Mouse (Mus musculus): ENCODE data around the gene Uchl4. TPM values are rescaled to one million over a fixed set of nuclear protein-coding genes. Genes with fewer than 3 reads are reported as not detected.

Gene Uchl4
- polyA plus RNA-seq, 1 experiment from 2014 or later = 2.9 TPM

DNA sequence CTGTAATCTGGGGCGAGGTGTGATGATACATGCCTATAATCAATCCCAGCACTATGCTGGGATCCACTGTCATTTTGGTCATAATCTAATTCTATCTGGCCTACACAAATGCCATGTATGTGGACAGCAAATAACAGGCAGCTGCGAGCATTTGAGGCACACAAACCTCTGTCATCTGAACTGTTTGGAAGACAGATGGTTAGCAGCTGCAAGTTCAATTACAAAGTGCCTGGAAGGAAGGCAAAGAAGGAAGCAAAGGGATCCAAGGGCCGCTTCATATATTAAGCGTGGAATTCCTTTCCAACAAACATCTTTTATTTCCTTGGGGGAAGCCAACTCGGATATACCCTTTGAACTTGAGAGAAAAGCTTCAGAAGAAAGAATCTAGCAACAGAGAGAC is 1.3 kb upstream of the Uchl4 start:
- peaks cover 37% of the 10 kb centered on the region for H3K4me1 ChIP-seq
- no peak overlapping the region; the same call in 1 of the 2 replicates for H3K27ac ChIP-seq
- no peak overlapping the region for H3K9ac ChIP-seq
- no peaks in the 10 kb centered on the region for H3K9me3 ChIP-seq
- H3K4me2 ChIP-seq (replicated peaks) = no peak overlapping the region
- no peaks in the 10 kb centered on the region for H3K27me3 ChIP-seq (replicated peaks)
- ATAC-seq (ENCODE audit: low FRiP score, low read depth) = no peak
- 29% methylated on average over 5 of the region's 5 CpGs for WGBS
- H3K4me3 ChIP-seq = no peak overlapping the region
- no peaks in the 10 kb centered on the region for H3K36me3 ChIP-seq

DNA sequence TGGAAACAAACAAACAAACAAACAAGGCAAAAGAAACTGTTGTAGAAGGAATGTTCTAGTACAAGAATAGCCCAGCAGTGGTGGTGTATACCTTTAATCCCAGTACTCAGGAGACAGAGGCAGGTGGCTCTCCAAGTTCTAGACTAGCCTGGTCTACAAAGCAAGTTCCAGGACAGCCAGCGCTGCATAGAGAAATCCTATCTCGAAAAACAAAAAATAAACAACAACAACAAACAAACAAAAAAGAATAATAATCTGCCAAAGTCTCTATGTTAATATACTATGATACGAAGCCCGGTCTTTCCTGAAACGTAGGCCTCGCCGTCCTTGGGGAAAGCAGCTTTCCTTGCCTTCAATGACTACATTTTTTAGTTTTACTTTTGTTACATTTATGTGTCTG is 1.1 kb downstream of the Uchl4 start:
- Histone ChIP-seq H3K9ac (no peak overlapping the region), H3K4me1 (peaks cover 34% of the 10 kb centered on the region), H3K4me2 (replicated peaks) (no peak overlapping the region), H3K4me3 (no peak overlapping the region), H3K9me3 (no peaks in the 10 kb centered on the region), H3K27me3 (replicated peaks) (no peaks in the 10 kb centered on the region), H3K27ac (no peak overlapping the region), H3K36me3 (no peaks in the 10 kb centered on the region)
- 97% methylated on average over 7 of the region's 7 CpGs for WGBS
- ATAC-seq (ENCODE audit: low FRiP score, low read depth) = no peak

DNA sequence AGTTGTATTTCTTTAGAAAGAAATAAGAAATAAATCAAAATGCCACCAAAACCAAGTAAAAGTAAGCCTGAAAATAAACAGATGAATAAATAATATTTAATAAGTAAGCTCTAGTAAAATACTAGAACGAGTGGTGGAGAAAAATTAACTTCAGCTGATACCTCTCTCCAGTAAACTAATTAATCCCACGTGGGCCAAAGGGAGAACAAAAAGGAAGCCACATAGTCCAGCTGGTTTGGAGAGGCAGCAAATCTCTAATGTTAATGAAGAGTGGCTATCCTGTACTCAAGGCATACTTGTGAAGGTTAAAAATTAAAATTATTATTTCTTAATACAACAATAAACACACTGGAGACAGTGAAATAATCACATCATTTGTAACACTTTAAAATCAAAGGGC is 5.1 kb downstream of the Uchl4 start:
- Histone ChIP-seq H3K36me3 (no peaks in the 10 kb centered on the region), H3K4me1 (peaks cover 6% of the 10 kb centered on the region), H3K27ac (no peak overlapping the region), H3K9me3 (no peaks in the 10 kb centered on the region), H3K27me3 (replicated peaks) (no peaks in the 10 kb centered on the region), H3K9ac (no peak overlapping the region), H3K4me3 (no peak overlapping the region), H3K4me2 (replicated peaks) (peak overlapping the region; percentile 24; the same call in 1 of the 2 replicates)
- ATAC-seq (ENCODE audit: low FRiP score, low read depth) = no peak
- 51% methylated on average over 2 of the region's 2 CpGs for WGBS

DNA sequence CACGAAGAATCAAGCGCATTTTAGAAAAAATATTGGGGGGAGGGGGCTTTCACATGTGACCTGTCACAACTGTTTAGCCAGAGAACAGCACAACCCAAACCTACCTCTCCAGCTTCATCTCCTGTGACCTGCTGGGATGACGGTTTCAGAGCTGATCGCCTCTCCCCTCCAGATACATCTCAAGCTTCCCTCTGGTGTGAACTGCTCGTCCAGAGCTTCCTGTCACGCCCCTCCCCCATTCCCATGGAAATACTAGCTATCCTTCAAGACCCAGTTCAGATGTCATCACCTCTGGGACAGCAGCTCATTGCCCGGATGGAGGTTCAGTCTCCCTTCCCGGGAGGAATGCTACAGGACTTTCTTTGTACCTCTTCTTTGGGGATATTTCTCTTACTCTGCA is 5.7 kb downstream of the Uchl4 start:
- H3K27me3 ChIP-seq (replicated peaks) = no peaks in the 10 kb centered on the region
- WGBS = 50% methylated on average over 8 of the region's 8 CpGs
- H3K4me1 ChIP-seq = peaks cover 6% of the 10 kb centered on the region
- no peaks in the 10 kb centered on the region for H3K36me3 ChIP-seq
- no peaks in the 10 kb centered on the region for H3K9me3 ChIP-seq
- peak overlapping the region; percentile 24 for H3K4me2 ChIP-seq (replicated peaks)
- H3K27ac ChIP-seq = no peak overlapping the region
- H3K9ac ChIP-seq = no peak overlapping the region
- no peak overlapping the region for H3K4me3 ChIP-seq
- ATAC-seq (ENCODE audit: low FRiP score, low read depth) = no peak

- no peak overlapping the region for H3K4me3 ChIP-seq
- WGBS = 84% methylated on average over 6 of the region's 6 CpGs
- no peaks in the 10 kb centered on the region for H3K36me3 ChIP-seq
- no peaks in the 10 kb centered on the region for H3K9me3 ChIP-seq
- H3K27ac ChIP-seq = no peak overlapping the region
- peaks cover 6% of the 10 kb centered on the region for H3K4me1 ChIP-seq
- H3K4me2 ChIP-seq (replicated peaks) = no peak overlapping the region
- no peak for ATAC-seq (ENCODE audit: low FRiP score, low read depth)
- H3K27me3 ChIP-seq (replicated peaks) = no peaks in the 10 kb centered on the region
- H3K9ac ChIP-seq = no peak overlapping the region
These were observed 7.4 kb downstream of the Uchl4 start for GRCm38 (mm10) chr9:64242381-64242831.

DNA sequence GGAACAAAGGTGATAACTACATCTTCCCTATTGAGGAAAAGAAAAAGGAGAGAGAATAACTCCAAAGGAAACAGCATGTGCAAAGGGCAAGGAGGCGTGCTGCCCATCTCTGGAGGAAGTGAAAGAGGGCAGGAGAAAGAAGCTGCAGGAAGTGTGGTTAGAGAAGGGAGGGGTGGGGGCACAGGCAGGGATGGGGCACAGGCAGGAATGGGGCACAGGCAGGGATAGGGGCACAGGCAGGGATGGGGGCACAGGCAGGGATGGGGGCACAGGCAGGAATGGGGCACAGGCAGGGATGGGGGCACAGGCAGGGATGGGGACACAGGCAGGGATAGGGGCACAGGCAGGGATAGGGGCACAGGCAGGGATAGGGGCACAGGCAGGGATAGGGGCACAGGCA is 14.4 kb downstream of the Uchl4 start:
- Histone ChIP-seq H3K4me1 (peaks cover 13% of the 10 kb centered on the region), H3K9ac (no peak overlapping the region), H3K4me2 (replicated peaks) (no peak overlapping the region), H3K27me3 (replicated peaks) (no peaks in the 10 kb centered on the region), H3K9me3 (no peaks in the 10 kb centered on the region), H3K4me3 (no peak overlapping the region), H3K27ac (no peak overlapping the region), H3K36me3 (no peaks in the 10 kb centered on the region)
- ATAC-seq (ENCODE audit: low FRiP score, low read depth) = no peak
- 88% methylated on average over 1 of the region's 1 CpGs for WGBS

GRCm38 (mm10) chr9:64250111-64250730 is 15.2 kb downstream of the Uchl4 start:
- Histone ChIP-seq H3K36me3 (no peaks in the 10 kb centered on the region), H3K4me2 (replicated peaks) (no peak overlapping the region), H3K27me3 (replicated peaks) (no peaks in the 10 kb centered on the region), H3K4me3 (no peak overlapping the region), H3K9ac (no peak overlapping the region), H3K4me1 (peaks cover 13% of the 10 kb centered on the region), H3K9me3 (no peaks in the 10 kb centered on the region), H3K27ac (no peak overlapping the region)
- ATAC-seq (ENCODE audit: low FRiP score, low read depth) = no peak

- Histone ChIP-seq H3K4me3 (peak overlapping the region; percentile 90), H3K27me3 (replicated peaks) (no peaks in the 10 kb centered on the region), H3K36me3 (no peaks in the 10 kb centered on the region), H3K4me2 (replicated peaks) (peak overlapping the region; percentile 87), H3K27ac (no peak overlapping the region), H3K4me1 (peaks cover 13% of the 10 kb centered on the region), H3K9me3 (no peaks in the 10 kb centered on the region), H3K9ac (peak overlapping the region; percentile 79)
- 0 out of 2 replicates have a peak, but pooled peaks have one; percentile 8 for ATAC-seq (ENCODE audit: low FRiP score, low read depth)
- 0% methylated on average over 16 of the region's 16 CpGs for WGBS
These were observed 17.6 kb downstream of the Uchl4 start for GRCm38 (mm10) chr9:64252591-64253020.

GRCm38 (mm10) chr9:64253021-64253904 is 18.3 kb downstream of the Uchl4 start, which contains the start of gene Map2k1:
Map2k1 (minus strand) TSS chr9:64253631.
- H3K4me2 ChIP-seq (replicated peaks) = peak within 1 kb of the TSS; percentile 87
- H3K27me3 ChIP-seq (replicated peaks) = no peaks in the 10 kb centered on the region
- H3K36me3 ChIP-seq = no peaks in the 10 kb centered on the region
- peak within 1 kb of the TSS; percentile 90 for H3K4me3 ChIP-seq
- ATAC-seq (ENCODE audit: low FRiP score, low read depth) = peak; percentile 98
- H3K4me1 ChIP-seq = peaks cover 13% of the 10 kb centered on the region
- under 1% methylated on average over 89 of the region's 89 CpGs for WGBS
- no peaks in the 10 kb centered on the region for H3K9me3 ChIP-seq
- H3K27ac ChIP-seq = peak within 1 kb of the TSS; percentile 76
- peak within 1 kb of the TSS; percentile 79 for H3K9ac ChIP-seq

- WGBS = 82% methylated on average over 3 of the region's 3 CpGs
- no peak for ATAC-seq (ENCODE audit: low FRiP score, low read depth)
- Histone ChIP-seq H3K9ac (no peak overlapping the region), H3K27ac (no peak overlapping the region), H3K36me3 (no peaks in the 10 kb centered on the region), H3K4me1 (peaks cover 13% of the 10 kb centered on the region), H3K27me3 (replicated peaks) (no peaks in the 10 kb centered on the region), H3K4me3 (no peak overlapping the region), H3K9me3 (no peaks in the 10 kb centered on the region), H3K4me2 (replicated peaks) (no peak overlapping the region)
These were observed 20.4 kb downstream of the Uchl4 start for GRCm38 (mm10) chr9:64255422-64255821.

- peaks cover 13% of the 10 kb centered on the region for H3K4me1 ChIP-seq
- no peak for ATAC-seq (ENCODE audit: low FRiP score, low read depth)
- no peak overlapping the region for H3K9ac ChIP-seq
- H3K9me3 ChIP-seq = no peaks in the 10 kb centered on the region
- H3K27ac ChIP-seq = no peak overlapping the region
- no peaks in the 10 kb centered on the region for H3K36me3 ChIP-seq
- no peaks in the 10 kb centered on the region for H3K27me3 ChIP-seq (replicated peaks)
- H3K4me3 ChIP-seq = no peak overlapping the region
- 92% methylated on average over 3 of the region's 3 CpGs for whole genome bisulfite sequencing
- no peak overlapping the region for H3K4me2 ChIP-seq (replicated peaks)
These were observed 21.2 kb downstream of the Uchl4 start for GRCm38 (mm10) chr9:64256204-64256603.

GRCm38 (mm10) chr9:64259906-64260305 is 24.9 kb downstream of the Uchl4 start:
- Histone ChIP-seq H3K4me2 (replicated peaks) (no peak overlapping the region), H3K27ac (no peak overlapping the region), H3K9me3 (no peaks in the 10 kb centered on the region), H3K9ac (no peak overlapping the region), H3K27me3 (replicated peaks) (no peaks in the 10 kb centered on the region), H3K4me1 (no peaks in the 10 kb centered on the region), H3K4me3 (no peak overlapping the region), H3K36me3 (no peaks in the 10 kb centered on the region)
- WGBS = 90% methylated on average over 5 of the region's 5 CpGs
- no peak for ATAC-seq (ENCODE audit: low FRiP score, low read depth)

All from neural tube, embryonic 12.5 days (tissue).